Mouse (Mus musculus) MN1 (cell line): Measurements from ENCODE around the gene Ccdc151.

ENCODE experiments used
- DNase-seq: peaks from one replicate; pipeline ENCODE4 v3.0.0-alpha.2; 2016; ENCODE audit warnings: low spot score

Ccdc151 gene

GRCm38 (mm10) chr9:22002194-22003162 is at the start of gene Ccdc151, which contains the start of gene Prkcsh:
Gene Ccdc151 (minus strand): TSS chr9:22002634.
Gene Prkcsh (plus strand): TSS chr9:22002806.
- DNase-seq: peak; percentile 96

GRCm38 (mm10) chr9:22051958-22052254 is 49.5 kb upstream of the Ccdc151 start, which contains the start of gene Elavl3:
Gene Elavl3 (minus strand): TSS chr9:22052023.
- peak; percentile 75 for DNase-seq

GRCm38 (mm10) chr9:22051161-22051957 is 48.9 kb upstream of the Ccdc151 start:
- peak; percentile 40 for DNase-seq

GRCm38 (mm10) chr9:22050351-22050889 is 48.0 kb upstream of the Ccdc151 start:
- DNase-seq: peak; percentile 64

- no peak for DNase-seq
These were observed 47.4 kb upstream of the Ccdc151 start for GRCm38 (mm10) chr9:22049721-22050270.

GRCm38 (mm10) chr9:22049315-22049714 is 46.9 kb upstream of the Ccdc151 start:
- DNase-seq: no peak

GRCm38 (mm10) chr9:22047329-22047728 is 44.9 kb upstream of the Ccdc151 start:
- no peak for DNase-seq

GRCm38 (mm10) chr9:22041832-22042231 is 39.4 kb upstream of the Ccdc151 start:
- DNase-seq: no peak

GRCm38 (mm10) chr9:22037826-22038225 is 35.4 kb upstream of the Ccdc151 start:
- no peak for DNase-seq

- DNase-seq: no peak
These were observed 33.0 kb upstream of the Ccdc151 start for GRCm38 (mm10) chr9:22035300-22036044.

GRCm38 (mm10) chr9:22030386-22030785 is 28.0 kb upstream of the Ccdc151 start:
- no peak for DNase-seq

- DNase-seq: no peak
These were observed 26.0 kb upstream of the Ccdc151 start for GRCm38 (mm10) chr9:22028467-22028866.

GRCm38 (mm10) chr9:22024592-22024991 is 22.2 kb upstream of the Ccdc151 start:
- DNase-seq: no peak

GRCm38 (mm10) chr9:22017208-22017825 is 14.9 kb upstream of the Ccdc151 start:
- DNase-seq: no peak

GRCm38 (mm10) chr9:22016245-22016644 is 13.8 kb upstream of the Ccdc151 start:
- DNase-seq: no peak

GRCm38 (mm10) chr9:22012731-22013130 is 10.3 kb upstream of the Ccdc151 start:
- no peak for DNase-seq

- no peak for DNase-seq
These were observed 8.6 kb upstream of the Ccdc151 start for GRCm38 (mm10) chr9:22011055-22011454.

GRCm38 (mm10) chr9:22004546-22004945 is 2.1 kb upstream of the Ccdc151 start:
- DNase-seq: no peak

GRCm38 (mm10) chr9:22003163-22003554 is 725 bp upstream of the Ccdc151 start:
- peak; percentile 33 for DNase-seq

GRCm38 (mm10) chr9:22001633-22002032 is 801 bp downstream of the Ccdc151 start:
- no peak for DNase-seq

GRCm38 (mm10) chr9:22000296-22000695 is 2.1 kb downstream of the Ccdc151 start:
- DNase-seq: no peak
